Mouse (Mus musculus): ENCODE measurements around the gene Tm4sf19.

Tm4sf19 gene

GRCm38 (mm10) chr16:32400267-32400666 lies at the start of gene Tm4sf19:
Gene Tm4sf19, plus strand, starts transcription at chr16:32400506.
- no peak for DNase-seq (ENCODE audit: low spot score)

GRCm38 (mm10) chr16:32350776-32351175 lies 49.5 kb upstream of the Tm4sf19 start:
- DNase-seq (ENCODE audit: low spot score) = no peak

- DNase-seq (ENCODE audit: low spot score) = no peak
Measured at GRCm38 (mm10) chr16:32363530-32363929, 36.8 kb upstream of the Tm4sf19 start.

- DNase-seq (ENCODE audit: low spot score) = no peak
Measured at GRCm38 (mm10) chr16:32371351-32371750, 29.0 kb upstream of the Tm4sf19 start.

GRCm38 (mm10) chr16:32379575-32379974 lies 20.7 kb upstream of the Tm4sf19 start:
- DNase-seq (ENCODE audit: low spot score) = no peak

- DNase-seq (ENCODE audit: low spot score) = no peak
Measured at GRCm38 (mm10) chr16:32382901-32383300, 17.4 kb upstream of the Tm4sf19 start.

GRCm38 (mm10) chr16:32384885-32385284 lies 15.4 kb upstream of the Tm4sf19 start:
- DNase-seq (ENCODE audit: low spot score) = no peak

GRCm38 (mm10) chr16:32386826-32387225 lies 13.5 kb upstream of the Tm4sf19 start:
- no peak for DNase-seq (ENCODE audit: low spot score)

GRCm38 (mm10) chr16:32389049-32389448 lies 11.3 kb upstream of the Tm4sf19 start:
- DNase-seq (ENCODE audit: low spot score) = no peak

GRCm38 (mm10) chr16:32389841-32390240 lies 10.5 kb upstream of the Tm4sf19 start:
- no peak for DNase-seq (ENCODE audit: low spot score)

- no peak for DNase-seq (ENCODE audit: low spot score)
Measured at GRCm38 (mm10) chr16:32390882-32391281, 9.4 kb upstream of the Tm4sf19 start.

- no peak for DNase-seq (ENCODE audit: low spot score)
Measured at GRCm38 (mm10) chr16:32395679-32396540, 4.4 kb upstream of the Tm4sf19 start.

GRCm38 (mm10) chr16:32396541-32396835 lies 3.8 kb upstream of the Tm4sf19 start:
- no peak for DNase-seq (ENCODE audit: low spot score)

GRCm38 (mm10) chr16:32398206-32398605 lies 2.1 kb upstream of the Tm4sf19 start:
- DNase-seq (ENCODE audit: low spot score) = no peak

- no peak for DNase-seq (ENCODE audit: low spot score)
Measured at GRCm38 (mm10) chr16:32401335-32401965, 1.1 kb downstream of the Tm4sf19 start.

- no peak for DNase-seq (ENCODE audit: low spot score)
Measured at GRCm38 (mm10) chr16:32402818-32403217, 2.5 kb downstream of the Tm4sf19 start.

GRCm38 (mm10) chr16:32405716-32406115 lies 5.4 kb downstream of the Tm4sf19 start:
- DNase-seq (ENCODE audit: low spot score) = no peak

GRCm38 (mm10) chr16:32406671-32407070 lies 6.4 kb downstream of the Tm4sf19 start:
- DNase-seq (ENCODE audit: low spot score) = no peak

- no peak for DNase-seq (ENCODE audit: low spot score)
Measured at GRCm38 (mm10) chr16:32407730-32408129, 7.4 kb downstream of the Tm4sf19 start.

GRCm38 (mm10) chr16:32417457-32417856 lies 17.2 kb downstream of the Tm4sf19 start:
- DNase-seq (ENCODE audit: low spot score) = no peak

GRCm38 (mm10) chr16:32419517-32420483 lies 19.5 kb downstream of the Tm4sf19 start, which contains the start of gene Tctex1d2:
Gene Tctex1d2, plus strand, starts transcription at chr16:32419702.
- DNase-seq (ENCODE audit: low spot score) = peak; percentile 93

- DNase-seq (ENCODE audit: low spot score) = no peak
Measured at GRCm38 (mm10) chr16:32427506-32427905, 27.2 kb downstream of the Tm4sf19 start.
